Mouse (Mus musculus) CH12.LX (cell line): ENCODE measurements at regions not wholly inside any gene's neighbourhood (a gene's known extent, or its start where the extent isn't known, plus 50 kb on each side); places are given as distances from the start of the nearest gene placed in this dataset.
A peak's percentile ranks its signal among the peaks of the same experiment; 100 is the strongest.

Experiments used
- DNase-seq: peaks from one replicate; pipeline ENCODE4 v3.0.0-alpha.2; 2013; ENCODE audit errors: extremely low read depth
- H3K27ac ChIP-seq: 2 replicates; pipeline ENCODE4 v1.5.1; 2012; ENCODE audit warnings: low read depth, mild to moderate bottlenecking, control low read depth, moderate library complexity; ENCODE audit not compliant: insufficient read depth
- H3K27me3 ChIP-seq: replicated peaks from 2 replicates; pipeline ENCODE3; 2012; ENCODE audit warnings: inconsistent platforms
- H3K36me3 ChIP-seq, 2 experiments: replicated peaks in 1 of 2; 2 replicates each; pipeline versions ENCODE3 to v1.6.1; 2012; ENCODE audit warnings: inconsistent platforms in 1 of 2, low read length in 1 of 2, mild to moderate bottlenecking in 1 of 2, mixed read lengths in 1 of 2, moderate library complexity in 1 of 2; ENCODE audit not compliant: control insufficient read depth in 1 of 2, insufficient read depth in 1 of 2
- H3K4me1 ChIP-seq, 2 experiments: 2 replicates each; pipeline ENCODE4 v1.6.1; 2012; ENCODE audit warnings: inconsistent platforms in 1 of 2, moderate library complexity in 1 of 2; ENCODE audit not compliant: insufficient read depth in 2 of 2, control insufficient read depth in 1 of 2
- H3K4me2 ChIP-seq: 2 replicates; pipeline ENCODE4 v1.6.1; 2012; ENCODE audit warnings: low read depth, mild to moderate bottlenecking, control low read depth; ENCODE audit not compliant: poor library complexity, insufficient read depth, severe bottlenecking
- H3K4me3 ChIP-seq, 3 experiments: fragments of 150-350 bp in 1 of 3; sonication (generic) in 1 of 3; replicated peaks in 1 of 3; 2 replicates each; pipeline versions ENCODE3 to v1.5.1; 2011 to 2012; ENCODE audit warnings: low read depth in 2 of 3, low read length in 2 of 3, mild to moderate bottlenecking in 2 of 3, moderate library complexity in 2 of 3, control low read depth in 1 of 3, improper control_type of control experiment in 1 of 3, inconsistent platforms in 1 of 3, mixed read lengths in 1 of 3; ENCODE audit not compliant: poor library complexity in 1 of 3
- H3K79me2 ChIP-seq: replicated peaks from 2 replicates; pipeline ENCODE4 v1.6.1; 2012; ENCODE audit warnings: mild to moderate bottlenecking, moderate library complexity; ENCODE audit not compliant: control insufficient read depth, poor library complexity, insufficient read depth, severe bottlenecking; ENCODE audit errors: extremely low read depth
- H3K9ac ChIP-seq: 2 replicates; pipeline ENCODE4 v1.6.1; 2012; ENCODE audit warnings: low read depth, mild to moderate bottlenecking, control low read depth, moderate library complexity; ENCODE audit not compliant: insufficient read depth
- H3K9me3 ChIP-seq: replicated peaks from 2 replicates; pipeline ENCODE3; 2012; ENCODE audit warnings: low read length, inconsistent platforms, mixed read lengths
- BHLHE40 ChIP-seq: IDR thresholded peaks from 2 replicates; pipeline ENCODE4 v1.6.1; 2011; ENCODE audit warnings: mild to moderate bottlenecking, low read depth, low read length, improper control_type of control experiment
- CHD1 ChIP-seq: IDR thresholded peaks from 2 replicates; pipeline ENCODE4 v1.6.1; 2012; ENCODE audit warnings: low read depth, low read length, improper control_type of control experiment, inconsistent platforms
- CHD2 ChIP-seq: IDR thresholded peaks from 2 replicates; pipeline ENCODE4 v1.6.1; 2011; ENCODE audit warnings: low read length, improper control_type of control experiment
- ELF1 ChIP-seq: IDR thresholded peaks from 2 replicates; pipeline ENCODE4 v1.6.1; 2014; ENCODE audit warnings: low read depth, mild to moderate bottlenecking, inconsistent platforms, low read length, improper control_type of control experiment
- EP300 ChIP-seq: IDR thresholded peaks from 2 replicates; pipeline ENCODE4 v1.6.1; 2011; ENCODE audit warnings: low read length, improper control_type of control experiment
- ETS1 ChIP-seq: conservative IDR thresholded peaks from 2 replicates; pipeline ENCODE4 v1.6.1; 2012; ENCODE audit warnings: low read depth, mild to moderate bottlenecking, inconsistent platforms, low read length, improper control_type of control experiment, moderate library complexity
- GABPA ChIP-seq: IDR thresholded peaks from 2 replicates; pipeline ENCODE4 v1.6.1; 2012; ENCODE audit warnings: low read depth, low read length, improper control_type of control experiment, inconsistent platforms; ENCODE audit not compliant: insufficient replicate concordance
- HCFC1 ChIP-seq: IDR thresholded peaks from 2 replicates; pipeline ENCODE4 v1.6.1; 2012; ENCODE audit warnings: low read depth, mild to moderate bottlenecking, inconsistent platforms, low read length, improper control_type of control experiment
- JUND ChIP-seq: conservative IDR thresholded peaks from 2 replicates; pipeline ENCODE4 v1.6.1; 2011; ENCODE audit warnings: low read depth, low read length, improper control_type of control experiment
- MAFK ChIP-seq: IDR thresholded peaks from 2 replicates; pipeline ENCODE4 v1.6.1; 2011; ENCODE audit warnings: low read length, improper control_type of control experiment; ENCODE audit not compliant: insufficient replicate concordance
- MAX ChIP-seq: IDR thresholded peaks from 2 replicates; pipeline ENCODE4 v1.6.1; 2011; ENCODE audit warnings: low read length, improper control_type of control experiment
- MEF2A ChIP-seq: IDR thresholded peaks from 2 replicates; pipeline ENCODE4 v1.6.1; 2014; ENCODE audit warnings: low read depth, mild to moderate bottlenecking, inconsistent platforms, low read length, improper control_type of control experiment, borderline replicate concordance
- MXI1 ChIP-seq: IDR thresholded peaks from 2 replicates; pipeline ENCODE4 v1.6.1; 2011; ENCODE audit warnings: mild to moderate bottlenecking, low read depth, low read length, improper control_type of control experiment
- MYC ChIP-seq: IDR thresholded peaks from 2 replicates; pipeline ENCODE4 v1.6.1; 2011; ENCODE audit warnings: low read depth, mild to moderate bottlenecking, improper control_type of control experiment, low read length
- NELFE ChIP-seq: IDR thresholded peaks from 2 replicates; pipeline ENCODE4 v1.6.1; 2011; ENCODE audit warnings: low read depth, low read length, improper control_type of control experiment
- NRF1 ChIP-seq: IDR thresholded peaks from 2 replicates; pipeline ENCODE4 v1.6.1; 2014; ENCODE audit warnings: low read depth, mild to moderate bottlenecking, inconsistent platforms, low read length, improper control_type of control experiment, moderate library complexity
- PAX5 ChIP-seq: IDR thresholded peaks from 2 replicates; pipeline ENCODE4 v1.6.1; 2012; ENCODE audit warnings: low read length, inconsistent platforms, mixed read lengths
- POLR2A ChIP-seq: IDR thresholded peaks from 2 replicates; pipeline ENCODE4 v1.6.1; 2011; ENCODE audit warnings: low read depth, mild to moderate bottlenecking, improper control_type of control experiment, low read length
- POLR2AphosphoS2 ChIP-seq: IDR thresholded peaks from 2 replicates; pipeline ENCODE4 v1.6.1; 2011; ENCODE audit warnings: low read depth, low read length, improper control_type of control experiment
- RAD21 ChIP-seq: IDR thresholded peaks from 2 replicates; pipeline ENCODE4 v1.6.1; 2011; ENCODE audit warnings: low read depth, mild to moderate bottlenecking, low read length, improper control_type of control experiment, moderate library complexity
- RCOR1 ChIP-seq: conservative IDR thresholded peaks from 2 replicates; pipeline ENCODE4 v1.6.1; 2012; ENCODE audit warnings: low read depth, mild to moderate bottlenecking, inconsistent platforms, low read length, improper control_type of control experiment
- SIN3A ChIP-seq: IDR thresholded peaks from 2 replicates; pipeline ENCODE4 v1.6.1; 2012; ENCODE audit warnings: low read length, improper control_type of control experiment, inconsistent platforms
- SMC3 ChIP-seq: IDR thresholded peaks from 2 replicates; pipeline ENCODE4 v1.6.1; 2011; ENCODE audit warnings: low read depth, low read length, improper control_type of control experiment
- TCF12 ChIP-seq: IDR thresholded peaks from 2 replicates; pipeline ENCODE4 v1.6.1; 2014; ENCODE audit warnings: low read depth, mild to moderate bottlenecking, inconsistent platforms, low read length, improper control_type of control experiment
- UBTF ChIP-seq: IDR thresholded peaks from 2 replicates; pipeline ENCODE4 v1.6.1; 2012; ENCODE audit warnings: low read depth, mild to moderate bottlenecking, inconsistent platforms, low read length, improper control_type of control experiment, moderate library complexity
- USF1 ChIP-seq: IDR thresholded peaks from 2 replicates; pipeline ENCODE4 v1.6.1; 2014; ENCODE audit warnings: low read depth, mild to moderate bottlenecking, inconsistent platforms, low read length, improper control_type of control experiment
- USF2 ChIP-seq: conservative IDR thresholded peaks from 2 replicates; pipeline ENCODE4 v1.6.1; 2011; ENCODE audit warnings: low read depth, low read length, improper control_type of control experiment
- ZC3H11A ChIP-seq: IDR thresholded peaks from 2 replicates; pipeline ENCODE4 v1.6.1; 2012; ENCODE audit warnings: low read depth, mild to moderate bottlenecking, inconsistent platforms, low read length, improper control_type of control experiment
- ZMIZ1 ChIP-seq: IDR thresholded peaks from 2 replicates; pipeline ENCODE4 v1.6.1; 2012; ENCODE audit warnings: low read depth, mild to moderate bottlenecking, inconsistent platforms, low read length, improper control_type of control experiment
- ZNF384 ChIP-seq: IDR thresholded peaks from 2 replicates; pipeline ENCODE4 v1.6.1; 2012; ENCODE audit warnings: low read depth, low read length, improper control_type of control experiment, inconsistent platforms
- dilution Hi-C: fragments of 300-500 bp; cut with MboI; formaldehyde crosslinking; loops from 2 replicates; pipeline ENCODE4 v1.14.3; 2020; ENCODE audit warnings: low sequenced_read_pairs; ENCODE audit not compliant: extremely low pct_unique_long_range_greater_than_20kb, extremely low pct_ligation_motif_present
- in situ Hi-C: fragments of 300-500 bp; cut with MboI; formaldehyde crosslinking; loops from 3 replicates; pipeline ENCODE4 v1.14.3; 2019; ENCODE audit warnings: low sequenced_read_pairs, low pct_ligation_motif_present, low pct_unique_long_range_greater_than_20kb, mixed read lengths

- H3K9ac ChIP-seq = 0 out of 2 replicates have a peak overlapping the region, but pooled peaks have one; percentile 5
- H3K4me1 ChIP-seq = peaks cover 12 to 27% of the 10 kb centered on the region in 2 experiments
- peak overlapping the region; percentile 35; the same call in 1 of the 2 replicates for H3K4me2 ChIP-seq
- TF ChIP-seq GABPA (no peak), EP300 (0 out of 2 replicates have a peak, but pooled peaks have one; percentile 49), HCFC1 (peak; percentile 50), ZMIZ1 (no peak), PAX5 (no peak), MAX (peak; percentile 78; the same call in 1 of the 2 replicates), MXI1 (no peak), RCOR1 (no peak), SMC3 (no peak), UBTF (no peak), USF1 (no peak), NELFE (no peak), POLR2AphosphoS2 (no peak), TCF12 (peak; percentile 56; the same call in 1 of the 2 replicates), ELF1 (peak; percentile 71), USF2 (no peak), NRF1 (no peak), BHLHE40 (peak; percentile 49; the same call in 1 of the 2 replicates), ZNF384 (no peak), JUND (no peak; the same call in 1 of the 2 replicates), SIN3A (peak; percentile 72; the same call in 1 of the 2 replicates), POLR2A (no peak), CHD2 (no peak), MAFK (0 out of 2 replicates have a peak, but pooled peaks have one; percentile 15), ETS1 (peak; percentile 63), CHD1 (no peak), RAD21 (no peak), MYC (no peak), ZC3H11A (no peak), MEF2A (0 out of 2 replicates have a peak, but pooled peaks have one; percentile 15)
- in situ Hi-C loops (no loop called here), dilution Hi-C loops (no loop called here)
- no peaks in the 10 kb centered on the region for H3K79me2 ChIP-seq
- H3K27ac ChIP-seq = no peak overlapping the region
- no peaks in the 10 kb centered on the region for H3K27me3 ChIP-seq
- no peaks in the 10 kb centered on the region for H3K36me3 ChIP-seq
- DNase-seq = peak; percentile 60
- H3K9me3 ChIP-seq = no peaks in the 10 kb centered on the region
- no peak overlapping the region for H3K4me3 ChIP-seq
Observed at GRCm38 (mm10) chr1:51584925-51585424, 106.8 kb upstream of the Nabp1 start.
